Mouse (Mus musculus) large intestine, adult 2 months (tissue): Measurements from ENCODE around the gene Slc1a7. TPM values are rescaled to one million over a fixed set of nuclear protein-coding genes. Genes with fewer than 3 reads are reported as not detected.

ENCODE experiments used
- DNase-seq: peaks from one replicate; pipeline ENCODE4 v3.0.0-alpha.2; 2012; ENCODE audit warnings: low read depth, low spot score
- WGBS: fragments of 180-500 bp; shearing (Covaris S2); methylation state at CpG from one replicate; pipeline ENCODE4 v1.1.7; 2018; 5-methylcytosine and 5-hydroxymethylcytosine counted together
- polyA plus RNA-seq: library from polyadenylated mRNA; depleted of rRNA; stranded (reverse); fragments of >200 nt; gene quantifications from 2 replicates; pipeline ENCODE4 v1.2.3, GENCODE M21; 2012

Slc1a7 gene
- polyA plus RNA-seq, 1 experiment: 0.07 TPM

GRCm38 (mm10) chr4:108005328-108005727 is 37.2 kb downstream of the Slc1a7 start:
- WGBS: 63% methylated on average over 7 of the region's 7 CpGs
- no peak for DNase-seq

- no peak for DNase-seq
- 62% methylated on average over 7 of the region's 7 CpGs for WGBS
Measured at GRCm38 (mm10) chr4:108007532-108008103, 39.5 kb downstream of the Slc1a7 start.

GRCm38 (mm10) chr4:108008541-108008940 is 40.4 kb downstream of the Slc1a7 start:
- no peak for DNase-seq
- WGBS: 73% methylated on average over 8 of the region's 8 CpGs

GRCm38 (mm10) chr4:108014466-108014865 is 46.3 kb downstream of the Slc1a7 start:
- no peak for DNase-seq
- WGBS: 55% methylated on average over 2 of the region's 2 CpGs

GRCm38 (mm10) chr4:108015067-108015765 is 47.1 kb downstream of the Slc1a7 start:
- no peak for DNase-seq
- 38% methylated on average over 14 of the region's 14 CpGs for WGBS

GRCm38 (mm10) chr4:108016321-108016720 is 48.2 kb downstream of the Slc1a7 start:
- 75% methylated on average over 3 of the region's 3 CpGs for WGBS
- no peak for DNase-seq

GRCm38 (mm10) chr4:108017839-108018238 is 49.7 kb downstream of the Slc1a7 start:
- WGBS: 86% methylated on average over 7 of the region's 7 CpGs
- DNase-seq: no peak

GRCm38 (mm10) chr4:108018241-108018923 is 50.2 kb downstream of the Slc1a7 start:
- whole genome bisulfite sequencing: 55% methylated on average over 10 of the region's 10 CpGs

GRCm38 (mm10) chr4:108018961-108019921 is 51.1 kb downstream of the Slc1a7 start:
- DNase-seq: no peak
- 54% methylated on average over 14 of the region's 14 CpGs for WGBS

More at GRCm38 (mm10) chr4:108018241-108018923, 50.2 kb downstream of the Slc1a7 start:
- DNase-seq: no peak

GRCm38 (mm10) chr4:108020178-108020577 is 52.0 kb downstream of the Slc1a7 start:
- DNase-seq: no peak
- WGBS: 85% methylated on average over 6 of the region's 6 CpGs

GRCm38 (mm10) chr4:108023186-108023585 is 55.1 kb downstream of the Slc1a7 start:
- WGBS: 62% methylated on average over 4 of the region's 4 CpGs

GRCm38 (mm10) chr4:108024641-108025040 is 56.5 kb downstream of the Slc1a7 start:
- no peak for DNase-seq
- WGBS: 44% methylated on average over 5 of the region's 5 CpGs

More at GRCm38 (mm10) chr4:108023186-108023585, 55.1 kb downstream of the Slc1a7 start:
- no peak for DNase-seq

- 15% methylated on average over 10 of the region's 10 CpGs for WGBS
- no peak for DNase-seq
Measured at GRCm38 (mm10) chr4:108025269-108025668, 57.1 kb downstream of the Slc1a7 start.

- DNase-seq: no peak
- WGBS: 47% methylated on average over 3 of the region's 3 CpGs
Measured at GRCm38 (mm10) chr4:108026193-108026592, 58.1 kb downstream of the Slc1a7 start.

- no peak for DNase-seq
- 12% methylated on average over 22 of the region's 22 CpGs for WGBS
Measured at GRCm38 (mm10) chr4:108030888-108031501, 62.9 kb downstream of the Slc1a7 start.

- DNase-seq: no peak
- under 1% methylated on average over 85 of the region's 86 CpGs for WGBS
Measured at GRCm38 (mm10) chr4:108031502-108032351, 63.6 kb downstream of the Slc1a7 start.

- 50% methylated on average over 11 of the region's 11 CpGs for WGBS
- no peak for DNase-seq
Measured at GRCm38 (mm10) chr4:108032352-108032849, 64.3 kb downstream of the Slc1a7 start.
